Mouse (Mus musculus): ENCODE data around the gene Cisd1.
A peak's percentile ranks its signal among the peaks of the same experiment; 100 is the strongest.
"Not testable (repeated sequence)": the region's sequence is repeated elsewhere in the genome, so short reads cannot be mapped to it uniquely, and the experiment has no call there.

Gene Cisd1

DNA sequence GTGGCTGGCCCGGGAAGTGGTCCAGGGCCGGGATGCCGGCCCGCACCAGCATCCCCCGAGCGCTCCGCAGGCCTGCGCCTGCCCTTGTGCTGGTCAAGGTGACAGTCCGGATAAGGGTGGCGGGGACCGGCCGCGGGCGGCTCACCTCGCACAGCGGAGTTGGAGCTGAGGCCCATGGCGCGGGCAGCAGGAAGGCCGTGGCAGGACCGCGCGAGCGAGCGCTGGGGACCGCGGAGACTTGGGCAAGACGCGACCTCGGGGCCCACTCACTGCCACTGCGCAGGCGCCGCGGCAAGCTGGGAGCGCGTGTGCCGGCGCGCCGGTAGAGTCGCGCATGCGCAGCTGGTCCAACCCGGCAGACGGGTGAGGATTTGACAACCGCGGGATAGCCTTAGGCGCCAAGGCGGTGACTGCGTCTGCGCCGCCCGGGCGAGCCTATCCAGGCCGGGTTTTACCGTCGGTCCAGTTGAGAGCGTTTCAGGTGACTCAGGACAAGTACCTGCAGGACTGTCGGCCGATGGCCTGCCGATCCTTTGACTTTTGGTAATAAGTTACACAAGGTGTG is at the start of gene Cisd1:
Gene Cisd1, minus strand, starts transcription at position 376 of the 565 bp plus-strand sequence.
- DNase-seq (ENCODE audit: low spot score): peak; percentile 91

- no peak for DNase-seq (ENCODE audit: low spot score)
Observed at GRCm38 (mm10) chr10:71389311-71389710, 44.6 kb upstream of the Cisd1 start.

DNA sequence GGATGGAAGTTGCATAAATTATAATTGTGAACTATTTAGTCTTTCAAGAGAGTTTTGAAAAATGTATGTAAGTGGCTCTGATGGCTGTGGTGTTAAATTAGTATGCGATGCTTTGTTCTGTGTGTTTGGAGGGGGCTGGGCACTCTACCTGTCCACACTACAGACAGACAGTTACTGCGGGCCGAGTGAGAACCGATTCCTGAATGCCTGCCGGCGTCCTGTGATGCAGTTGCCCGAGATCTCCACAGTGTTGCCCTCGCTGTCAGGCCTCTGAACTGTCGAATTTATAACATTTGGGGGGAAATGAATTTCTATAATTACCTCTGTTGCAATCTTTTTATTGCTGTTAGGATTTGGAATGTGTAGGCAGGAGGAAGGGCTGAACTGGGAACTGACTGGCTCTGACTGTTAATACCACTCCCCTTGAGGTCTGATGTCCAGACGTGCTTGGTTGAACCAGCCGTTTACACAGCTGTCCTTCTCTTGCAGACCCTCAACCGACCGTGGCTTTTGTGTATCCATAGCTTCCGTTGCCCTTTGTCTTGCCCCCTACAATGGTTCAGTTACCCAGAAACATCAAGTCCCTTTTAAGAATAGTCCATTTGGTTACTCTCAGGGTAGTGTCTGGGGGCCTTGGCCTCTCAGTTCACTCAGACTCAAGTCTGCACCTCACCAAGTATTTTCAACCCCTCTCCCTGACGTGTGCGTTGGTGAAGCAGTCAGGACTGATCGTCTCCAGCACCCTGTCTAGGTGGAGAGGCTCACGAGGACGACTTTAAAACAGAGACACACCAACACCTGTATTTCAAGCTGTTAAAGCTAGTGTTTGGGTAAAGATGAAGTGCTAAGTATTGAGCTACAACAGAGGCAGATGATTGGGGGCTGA is 39.6 kb upstream of the Cisd1 start:
- no peak for DNase-seq (ENCODE audit: low spot score)

DNA sequence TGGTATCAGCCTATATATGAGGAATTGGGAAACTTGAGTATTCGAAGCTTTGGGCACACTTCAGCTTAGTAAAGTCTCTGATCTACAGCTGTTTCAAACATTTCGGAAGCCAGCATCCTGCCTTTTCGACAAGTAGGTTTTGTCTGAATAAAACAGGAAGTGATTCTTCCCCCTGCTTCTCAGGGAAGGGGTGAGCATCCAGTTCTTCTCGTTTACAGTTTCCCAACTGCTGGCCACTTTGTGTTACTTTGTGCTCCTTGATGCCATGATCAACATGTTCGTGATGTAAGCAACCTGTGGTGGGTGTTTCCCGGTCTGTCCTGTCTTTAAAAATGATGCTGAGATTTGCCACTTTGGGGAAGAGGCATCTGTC is 38.8 kb upstream of the Cisd1 start:
- not testable (repeated sequence) for DNase-seq (ENCODE audit: low spot score)

DNA sequence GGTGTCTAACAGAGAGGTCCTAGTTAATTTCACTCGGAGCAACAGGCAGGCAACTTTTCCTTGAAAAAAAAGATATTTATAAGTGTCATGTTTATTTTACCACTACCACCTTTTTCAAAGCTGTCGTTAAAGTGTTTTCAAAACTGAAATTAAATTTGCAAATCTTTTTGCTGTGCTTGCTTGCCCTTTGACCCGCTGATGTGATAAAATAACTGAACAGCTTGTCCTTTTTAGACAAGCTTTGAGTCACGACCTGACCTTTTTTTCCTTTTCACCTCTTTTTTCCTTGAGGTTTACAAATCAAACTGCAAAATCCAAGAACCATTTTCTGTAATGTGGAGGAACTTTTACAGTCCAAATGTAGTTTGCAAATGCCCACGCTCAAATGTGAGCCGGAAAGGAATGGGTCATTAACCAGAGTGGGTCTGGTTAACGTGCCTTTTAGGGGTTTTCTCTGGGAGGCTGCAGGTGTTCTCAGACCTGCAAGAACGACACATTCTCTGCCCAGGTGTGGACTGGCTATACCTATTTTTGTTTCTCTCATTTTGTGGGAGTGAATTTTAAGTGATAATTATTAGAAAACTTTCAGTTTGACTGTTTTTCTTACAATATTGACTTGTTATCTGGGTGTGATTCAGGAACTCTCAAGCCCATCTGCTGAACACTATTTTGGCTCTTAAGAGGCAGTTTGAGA is 38.3 kb upstream of the Cisd1 start:
- DNase-seq (ENCODE audit: low spot score): no peak

DNA sequence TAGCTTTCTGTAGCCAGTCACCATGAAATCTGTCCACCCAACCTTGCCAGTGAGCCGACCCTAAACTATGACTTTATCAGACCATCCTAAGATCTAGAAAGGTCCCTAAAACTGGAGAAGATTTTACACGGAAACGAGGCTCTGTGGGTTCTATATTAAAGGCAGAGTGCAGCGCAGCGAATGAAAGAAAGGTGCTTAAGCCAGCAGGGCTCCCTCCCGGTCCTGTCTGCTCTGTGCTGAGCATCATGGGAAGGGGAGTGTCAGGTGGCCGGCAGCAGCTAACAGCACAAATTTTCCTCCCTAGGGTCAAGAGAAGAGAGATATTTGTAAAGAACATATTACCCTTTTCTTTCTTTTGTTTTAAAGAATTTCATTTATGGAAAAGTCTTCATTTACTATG is 37.4 kb upstream of the Cisd1 start:
- DNase-seq (ENCODE audit: low spot score): no peak

GRCm38 (mm10) chr10:71381471-71382033 is 36.8 kb upstream of the Cisd1 start:
- no peak for DNase-seq (ENCODE audit: low spot score)

- no peak for DNase-seq (ENCODE audit: low spot score)
Observed at GRCm38 (mm10) chr10:71380406-71380805, 35.7 kb upstream of the Cisd1 start.

GRCm38 (mm10) chr10:71376014-71376413 is 31.3 kb upstream of the Cisd1 start:
- DNase-seq (ENCODE audit: low spot score): no peak

DNA sequence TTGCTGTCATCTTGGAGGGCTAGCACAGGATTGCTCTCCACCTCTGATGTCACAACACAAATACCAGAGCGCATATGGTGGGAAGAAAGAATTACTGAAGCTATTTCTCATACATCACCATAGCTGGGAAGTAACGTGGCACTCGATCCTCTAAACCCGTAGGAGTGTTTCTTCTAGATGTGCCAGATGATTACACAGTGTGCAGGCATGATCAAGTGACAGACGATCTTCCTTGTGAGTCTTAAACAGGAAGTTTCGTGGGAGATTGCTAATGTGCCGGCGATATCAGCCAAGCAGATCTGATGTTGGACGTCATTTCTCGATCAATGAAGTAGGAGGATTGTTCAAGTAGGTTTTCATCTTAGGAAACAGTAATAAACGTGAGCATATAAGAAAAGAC is 29.0 kb upstream of the Cisd1 start:
- DNase-seq (ENCODE audit: low spot score): no peak

DNA sequence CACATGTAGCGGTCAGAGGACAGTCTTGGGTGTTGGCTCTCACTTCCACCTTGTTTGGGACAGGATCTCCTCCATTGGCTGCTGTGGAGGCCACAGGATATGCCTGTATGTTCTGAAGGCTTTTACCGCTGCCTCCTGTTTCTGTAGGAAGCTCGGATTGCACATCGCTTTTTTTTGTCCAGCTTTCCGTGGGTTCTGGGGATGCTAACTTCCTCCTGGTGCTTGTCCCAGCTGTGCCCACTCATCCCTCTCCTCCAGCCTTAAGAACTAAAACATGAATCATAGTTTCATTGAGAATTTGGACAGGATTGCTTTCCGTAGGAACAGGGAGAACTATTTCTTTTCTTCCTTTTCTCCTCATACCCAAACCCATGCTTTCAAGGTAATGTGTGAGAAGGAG is 27.1 kb upstream of the Cisd1 start:
- no peak for DNase-seq (ENCODE audit: low spot score)

GRCm38 (mm10) chr10:71369466-71369865 is 24.7 kb upstream of the Cisd1 start:
- no peak for DNase-seq (ENCODE audit: low spot score)

DNA sequence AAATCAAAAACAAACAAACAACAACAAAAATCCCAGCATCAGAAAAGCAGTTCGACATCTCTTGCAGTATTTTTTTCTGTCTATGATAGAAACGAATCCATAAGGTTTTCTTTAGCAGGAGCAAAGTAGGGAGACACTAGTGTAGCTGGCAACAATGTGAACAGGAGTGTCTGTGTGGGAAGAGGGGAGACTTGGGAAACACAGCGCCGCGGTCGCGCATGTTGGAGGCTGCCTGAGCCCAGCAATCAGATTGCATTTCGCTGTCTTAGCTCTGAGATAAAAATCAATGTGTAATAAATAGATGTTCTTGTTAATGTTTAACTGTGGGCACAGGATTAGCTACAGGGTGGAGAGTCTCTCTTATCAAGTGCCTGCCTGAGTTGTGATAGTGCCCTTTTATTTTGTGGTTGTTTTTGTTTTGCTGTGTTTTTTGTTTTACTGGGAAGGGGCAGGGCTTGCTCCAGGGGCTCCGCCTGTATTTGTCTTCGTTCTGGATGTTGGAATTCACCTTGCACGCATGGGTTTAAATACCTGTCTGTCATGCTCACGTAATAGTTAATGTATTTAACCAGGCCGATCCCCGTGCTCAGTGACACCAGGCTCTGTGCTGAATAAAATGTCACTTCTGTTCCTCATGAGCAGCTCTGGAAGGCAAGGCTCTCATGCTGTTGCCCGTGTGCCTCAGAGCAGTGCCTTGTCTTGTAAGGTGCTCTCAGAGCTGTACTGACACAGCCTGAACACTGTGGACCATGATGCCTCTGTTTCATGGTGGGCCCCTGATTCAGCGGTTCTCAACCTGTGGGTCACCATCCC is 23.6 kb upstream of the Cisd1 start:
- no peak for DNase-seq (ENCODE audit: low spot score)

GRCm38 (mm10) chr10:71363858-71364257 is 19.1 kb upstream of the Cisd1 start:
- no peak for DNase-seq (ENCODE audit: low spot score)

DNA sequence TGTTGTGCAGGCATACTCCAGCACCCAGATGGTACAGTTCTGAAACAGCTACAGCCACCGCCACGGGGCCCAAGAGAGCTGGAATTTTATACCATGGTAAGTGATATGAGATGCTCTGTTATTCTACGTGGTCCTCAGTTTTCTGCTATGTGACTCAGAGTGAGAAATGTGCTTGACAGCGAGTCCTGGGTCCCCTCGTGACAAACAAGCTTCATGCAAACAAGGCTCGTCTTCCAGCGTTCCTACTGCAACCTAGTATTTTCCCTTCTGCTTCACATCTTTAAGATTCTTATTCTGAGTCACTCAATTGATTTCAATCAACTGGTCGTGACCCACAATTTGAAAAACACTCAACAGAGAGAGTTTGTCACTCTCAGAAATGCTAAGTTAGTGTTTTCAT is 18.7 kb upstream of the Cisd1 start:
- no peak for DNase-seq (ENCODE audit: low spot score)

GRCm38 (mm10) chr10:71361836-71362562 is 17.2 kb upstream of the Cisd1 start:
- DNase-seq (ENCODE audit: low spot score): no peak

DNA sequence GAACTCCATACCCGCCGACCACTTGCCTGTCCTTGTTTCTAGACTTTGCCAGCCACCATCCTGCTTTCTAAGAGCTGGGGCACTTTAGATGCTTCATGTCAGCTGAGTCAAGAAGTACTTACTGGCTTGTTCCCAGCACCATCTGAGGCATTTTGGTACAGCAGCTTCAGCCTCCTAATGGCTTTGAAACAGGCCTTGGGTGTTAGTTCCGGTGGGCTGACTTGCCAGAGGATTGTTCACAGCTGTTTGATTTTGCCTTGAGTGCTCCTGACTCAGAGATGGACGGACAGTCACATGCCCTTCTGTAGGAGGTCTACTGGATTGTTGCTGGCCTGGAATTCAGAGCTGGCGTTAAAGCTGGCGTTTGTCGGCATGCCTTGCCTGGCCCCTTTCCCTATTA is 16.3 kb upstream of the Cisd1 start:
- no peak for DNase-seq (ENCODE audit: low spot score)

- no peak for DNase-seq (ENCODE audit: low spot score)
Observed at GRCm38 (mm10) chr10:71354947-71355346, 10.2 kb upstream of the Cisd1 start.

GRCm38 (mm10) chr10:71353850-71354249 is 9.1 kb upstream of the Cisd1 start:
- no peak for DNase-seq (ENCODE audit: low spot score)

DNA sequence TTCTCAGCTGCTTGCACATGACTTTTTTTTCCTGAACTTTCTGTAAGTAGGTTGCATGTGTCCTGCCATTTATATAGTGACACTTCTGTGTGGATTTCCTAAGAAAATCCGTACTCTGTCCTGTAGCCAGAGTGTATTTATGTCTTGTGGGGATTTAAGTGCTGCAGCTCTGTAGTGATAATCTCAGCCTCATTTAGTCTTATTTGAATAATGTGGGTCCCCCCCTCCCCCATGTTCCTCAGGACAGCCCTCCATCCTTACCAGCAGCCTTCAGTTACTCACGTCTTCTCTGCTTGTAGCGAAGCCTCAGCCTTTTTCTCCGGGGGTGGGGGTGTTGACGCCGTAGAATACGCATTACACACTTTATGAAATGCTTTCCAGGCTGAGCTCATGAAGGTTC is 6.5 kb upstream of the Cisd1 start:
- no peak for DNase-seq (ENCODE audit: low spot score)

DNA sequence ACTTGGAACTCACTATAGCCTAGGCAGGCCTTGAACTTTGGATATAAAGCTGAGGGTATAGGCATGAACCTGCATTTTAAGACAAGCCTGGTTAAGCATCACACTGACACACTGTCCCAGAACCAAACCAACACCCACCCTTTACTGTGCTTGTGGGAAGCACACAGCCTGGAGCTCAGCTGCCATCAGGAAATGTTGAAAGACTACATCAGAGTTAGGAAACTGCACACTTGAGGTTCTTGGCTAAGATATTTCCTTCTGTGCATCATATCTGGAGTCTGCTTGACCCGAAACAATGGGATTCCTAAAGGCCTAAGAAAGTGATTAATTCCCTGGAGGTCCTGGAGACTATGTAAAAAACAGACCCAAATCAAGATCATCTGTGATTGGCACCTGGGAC is 4.5 kb upstream of the Cisd1 start:
- DNase-seq (ENCODE audit: low spot score): no peak

All from ovary, adult 18-20 months (tissue).